Mouse (Mus musculus) urinary bladder, postnatal 4 days (tissue): ENCODE measurements around the gene Grem2.

Source experiments
- DNase-seq, 2 experiments: peaks; one replicate each; pipeline ENCODE4 v3.0.0; 2021 to 2022; ENCODE audit warnings: low spot score in 2 of 2

Grem2 gene

GRCm38 (mm10) chr1:174788617-174789016 lies 133.0 kb downstream of the Grem2 start:
- DNase-seq, result no peak
